Mouse (Mus musculus): ENCODE results near the gene Mxra8.

- no peak for TF ChIP-seq CTCF (IDR thresholded peaks at IDR 0.05; ENCODE audit: control insufficient read depth, insufficient read depth, insufficient replicate concordance, low read depth, low read length)
- no peak for TF ChIP-seq POLR2A (IDR thresholded peaks at IDR 0.05; ENCODE audit: control insufficient read depth, low read depth, low read length)
These were observed 52.5 kb downstream of the Mxra8 start for GRCm38 (mm10) chr4:155892017-155892416.
